Mouse (Mus musculus) adrenal gland, postnatal 14 days (tissue): ENCODE data around the gene Tmem233. TPM values are rescaled to one million over a fixed set of nuclear protein-coding genes. Genes with fewer than 3 reads are reported as not detected.
A peak's percentile ranks its signal among the peaks of the same experiment; 100 is the strongest.

Experiments used
- DNase-seq: peaks from one replicate; pipeline ENCODE4 v3.0.0; 2021; ENCODE audit warnings: mixed read lengths
- total RNA-seq: library from RNA; stranded (reverse); gene quantifications from 2 replicates; pipeline ENCODE4 v1.2.3, GENCODE M21; 2021

Gene Tmem233
- total RNA-seq, 1 experiment from 2014 or later = not detected

DNA sequence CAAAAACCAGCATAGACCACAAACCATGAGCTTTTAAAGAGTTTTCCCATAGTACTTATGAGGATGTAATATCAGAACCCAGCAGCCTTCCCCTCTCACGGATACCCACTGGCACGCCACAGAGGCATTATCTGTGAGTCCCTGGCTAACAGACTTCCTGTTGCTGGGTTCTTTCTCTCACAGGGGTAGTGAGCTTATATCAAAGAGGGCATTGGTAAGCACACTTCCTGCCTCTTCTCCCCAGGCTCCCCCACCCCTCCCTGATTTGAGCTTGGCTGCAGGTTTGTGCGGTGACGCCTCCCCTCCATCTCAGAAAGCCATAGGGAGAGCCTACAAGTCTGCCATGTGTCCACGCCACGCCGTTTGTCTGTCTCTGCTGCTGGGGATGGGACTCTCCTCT lies 54.0 kb downstream of the Tmem233 start:
- DNase-seq = no peak

DNA sequence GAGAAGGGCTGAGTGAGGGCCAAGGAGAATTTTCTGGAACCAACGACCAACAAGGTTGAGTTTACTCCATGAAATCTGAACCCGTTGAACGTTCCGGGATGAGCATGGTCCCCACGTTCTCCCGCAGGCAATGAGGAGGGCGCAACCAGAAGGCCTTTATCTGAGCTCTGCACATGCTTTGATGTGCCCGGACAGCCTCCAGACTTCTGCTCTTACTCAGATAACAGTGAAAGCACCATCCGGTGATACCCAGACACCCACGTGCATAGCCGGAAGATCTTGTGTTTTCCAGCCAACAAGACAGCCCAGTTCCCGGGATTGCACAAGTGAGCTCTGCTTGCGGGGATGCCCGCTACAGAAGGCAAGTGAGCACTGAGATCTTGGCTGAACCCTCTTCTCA lies 56.5 kb downstream of the Tmem233 start:
- no peak for DNase-seq

DNA sequence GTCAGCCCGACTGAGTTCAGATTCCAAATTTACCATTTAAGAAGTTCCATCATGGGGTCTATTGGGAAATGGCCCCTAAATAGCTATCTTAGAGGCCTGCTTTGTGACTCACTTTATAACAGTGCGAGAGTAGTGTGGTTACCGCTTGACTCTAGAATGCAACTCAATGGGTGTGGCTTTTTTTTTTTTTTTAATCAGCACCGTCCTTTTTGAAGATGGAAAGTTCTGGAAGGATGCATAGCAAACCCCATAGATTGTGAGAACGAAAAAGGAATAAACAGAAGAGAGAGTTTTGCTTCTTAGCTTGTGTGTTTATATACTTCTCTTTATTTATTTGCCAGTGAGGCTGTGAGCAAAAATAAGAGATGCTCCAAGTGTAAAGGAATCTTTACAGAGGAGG lies 56.9 kb downstream of the Tmem233 start:
- DNase-seq = no peak

DNA sequence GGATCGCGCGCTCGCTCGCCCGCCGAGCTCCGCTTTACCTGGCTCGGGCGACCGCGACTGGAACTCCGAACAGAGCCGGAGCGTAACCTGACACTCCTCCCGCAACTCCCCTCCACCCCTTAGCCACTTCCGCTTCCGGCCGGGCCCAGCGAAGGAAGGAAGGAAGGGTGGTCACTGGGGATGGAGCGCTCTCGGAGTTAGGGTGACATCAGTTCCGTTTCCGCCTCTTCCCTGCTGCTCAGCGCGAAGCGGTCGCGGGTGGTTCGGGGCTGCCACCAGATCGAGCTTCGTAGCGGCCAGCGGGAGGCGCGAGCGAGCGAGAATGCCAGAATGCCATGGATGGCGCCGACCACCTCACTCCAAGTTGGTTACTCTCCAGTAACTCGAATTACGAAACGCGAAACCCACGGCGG lies 58.7 kb downstream of the Tmem233 start, which contains the start of gene Prkab1:
Gene Prkab1 (minus strand): TSS at position 182 of the 413 bp plus-strand sequence.
- peak; percentile 97 for DNase-seq

DNA sequence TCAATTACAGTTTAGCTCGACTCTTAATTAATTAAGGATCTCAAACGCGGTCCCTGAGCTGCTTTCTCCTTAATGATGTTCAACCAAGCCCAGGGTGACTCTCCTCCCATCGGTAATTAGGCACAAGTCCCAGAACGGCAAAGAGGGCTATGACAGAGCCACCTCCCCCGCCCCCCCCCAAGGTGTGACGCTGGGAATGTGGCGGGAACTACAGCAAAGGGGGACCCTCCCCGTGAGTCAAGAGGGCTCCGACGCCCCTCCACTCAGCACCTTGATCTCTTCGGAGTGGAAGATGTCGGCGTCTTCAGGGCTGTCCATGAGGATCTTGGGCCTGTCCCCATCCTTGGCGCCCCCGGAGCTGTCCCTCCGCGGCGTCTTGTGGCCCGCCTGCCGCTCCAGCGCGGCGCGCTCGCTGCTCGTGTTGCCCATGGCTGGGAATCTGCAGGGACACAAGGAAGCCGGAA lies 59.2 kb downstream of the Tmem233 start:
- no peak for DNase-seq

DNA sequence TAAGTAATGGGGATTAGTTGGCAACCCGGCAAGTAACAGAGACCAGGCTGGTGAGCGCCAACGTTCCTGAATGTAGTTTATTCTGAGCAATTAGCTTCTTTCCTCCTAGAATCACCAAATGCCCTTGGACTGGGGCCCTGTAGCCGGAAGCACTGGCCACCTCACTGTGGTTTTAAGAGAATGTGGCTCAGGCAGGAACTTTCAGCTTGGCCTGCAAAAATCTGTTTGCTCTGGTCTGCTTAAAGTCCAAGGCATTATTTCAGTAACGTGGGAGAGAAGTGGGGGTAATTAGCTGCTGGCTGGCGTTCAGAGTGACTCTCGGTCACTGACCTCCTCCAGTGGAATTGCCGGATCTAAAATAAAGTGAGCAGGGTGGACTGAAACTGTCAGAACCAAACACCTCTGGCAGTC lies 59.8 kb downstream of the Tmem233 start:
- DNase-seq = peak; percentile 66

DNA sequence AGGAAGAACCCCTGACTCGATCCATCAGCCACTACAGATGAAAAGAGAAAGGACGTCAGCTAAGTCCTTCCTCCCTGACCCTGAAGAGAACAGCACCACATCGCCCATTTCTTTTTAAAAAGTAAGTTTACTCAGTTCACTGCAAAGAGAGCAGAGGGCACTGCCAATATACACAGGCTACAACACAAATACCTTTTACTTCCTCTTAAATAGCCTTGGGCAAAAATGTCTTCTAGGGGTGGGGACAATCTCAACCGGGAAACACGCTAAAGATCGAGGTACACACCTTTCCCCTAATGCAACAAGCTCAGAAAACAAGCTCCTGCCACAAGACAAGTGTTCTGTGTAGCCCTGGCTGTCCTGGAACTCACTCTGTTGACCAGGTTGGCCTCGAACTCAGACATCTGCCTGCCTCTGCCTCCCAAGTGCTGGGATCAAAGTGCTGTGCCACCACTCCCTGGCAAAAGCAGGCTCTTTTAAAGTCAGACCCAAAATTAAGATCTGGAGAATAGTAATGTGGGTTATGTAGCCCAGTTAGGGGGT lies 60.3 kb downstream of the Tmem233 start:
- DNase-seq = no peak

DNA sequence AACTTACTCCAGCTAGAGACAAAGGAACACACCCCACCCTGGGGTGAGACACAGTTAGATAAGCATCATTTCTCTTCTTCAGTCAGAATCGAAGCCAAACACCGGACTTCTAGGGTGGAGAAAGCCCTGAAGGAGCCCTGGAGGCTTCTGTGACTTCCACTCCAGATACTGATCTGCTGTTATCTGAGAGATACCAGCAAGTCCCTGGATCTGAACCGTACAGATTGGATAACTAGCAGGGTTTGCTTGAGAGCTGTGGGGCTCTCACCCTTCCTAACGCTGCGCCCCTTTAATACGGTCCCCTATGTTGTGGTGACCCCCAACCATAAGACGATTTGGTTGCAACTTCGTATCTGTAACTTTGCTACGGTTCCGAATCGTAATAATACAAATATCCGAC lies 60.9 kb downstream of the Tmem233 start:
- DNase-seq = no peak

DNA sequence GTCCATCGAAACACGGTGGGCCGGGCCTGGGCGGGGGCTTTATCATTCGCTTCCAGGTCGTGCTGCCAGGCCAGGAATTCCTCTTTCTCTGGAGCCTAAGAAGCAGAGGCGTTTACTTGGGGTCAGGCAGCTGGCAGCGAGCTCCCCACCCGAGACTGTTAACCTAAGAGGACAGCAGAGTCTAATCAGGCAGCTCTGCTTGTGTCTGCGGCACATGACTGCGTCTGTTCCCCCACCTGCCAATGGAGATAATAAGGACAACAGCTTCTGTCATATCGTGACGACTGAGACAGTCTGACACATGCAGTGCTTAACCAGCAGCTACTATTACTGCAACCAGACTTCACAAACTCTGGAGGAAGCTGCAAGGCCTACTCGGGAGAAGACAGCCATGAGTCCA lies 61.5 kb downstream of the Tmem233 start:
- no peak for DNase-seq

DNA sequence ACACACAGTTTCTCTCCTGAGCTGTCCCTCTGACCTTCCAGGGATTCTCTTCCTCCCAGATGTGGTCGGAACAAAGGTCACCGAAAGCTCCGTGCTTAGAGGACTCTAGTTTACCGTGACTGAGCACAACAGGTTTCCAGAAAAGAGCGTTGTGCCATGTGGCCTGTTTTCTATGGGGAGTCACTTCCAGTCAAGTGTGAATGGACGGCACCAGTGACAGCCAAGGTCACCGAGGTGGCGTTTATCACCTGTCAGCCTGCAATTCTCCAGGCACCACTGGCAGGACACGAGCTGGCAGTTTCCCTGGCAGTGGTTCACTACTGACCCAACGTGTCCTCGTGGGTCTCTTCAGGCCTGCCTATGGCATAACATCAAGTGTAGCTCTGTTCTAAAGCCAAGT lies 63.7 kb downstream of the Tmem233 start:
- DNase-seq = peak; percentile 71

DNA sequence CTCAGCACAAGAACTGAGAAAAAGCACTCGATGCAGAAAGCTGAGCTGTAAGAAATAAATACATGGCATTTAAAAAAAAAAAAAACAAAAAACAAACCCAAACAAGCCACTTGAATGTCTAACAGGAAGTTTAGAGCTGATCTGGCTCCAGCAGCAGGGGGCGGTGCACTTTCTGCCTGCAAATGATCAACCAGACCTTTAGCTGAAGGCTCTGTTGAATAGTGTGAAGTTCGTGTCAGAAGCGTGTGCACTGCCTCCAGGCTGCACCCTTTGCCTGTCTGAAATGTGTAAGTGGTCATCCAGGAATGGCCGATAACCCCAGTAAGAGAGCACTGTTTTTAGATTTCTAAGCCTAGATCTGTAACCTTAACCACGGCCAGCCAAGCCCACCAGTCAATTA lies 64.3 kb downstream of the Tmem233 start:
- DNase-seq = no peak

DNA sequence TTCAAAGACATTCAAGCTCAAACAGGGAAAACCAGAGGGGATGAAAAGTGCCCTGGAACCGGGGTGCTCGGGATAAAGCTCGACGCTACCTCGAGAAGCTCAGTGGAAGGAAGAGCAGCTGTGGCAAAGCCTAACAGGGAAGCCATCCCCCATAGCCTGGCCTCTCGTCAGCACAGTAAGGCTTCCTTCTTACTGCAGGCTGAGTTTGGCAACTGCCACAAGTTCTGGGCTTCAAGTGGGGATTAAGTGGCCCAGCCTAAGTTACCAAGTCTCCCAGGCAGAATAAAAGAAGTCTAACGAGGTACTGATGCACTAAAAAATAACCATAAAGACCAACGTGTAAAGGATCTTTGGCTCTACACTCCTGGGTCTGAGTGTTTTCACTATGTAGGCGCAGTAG lies 64.8 kb downstream of the Tmem233 start:
- DNase-seq = no peak

DNA sequence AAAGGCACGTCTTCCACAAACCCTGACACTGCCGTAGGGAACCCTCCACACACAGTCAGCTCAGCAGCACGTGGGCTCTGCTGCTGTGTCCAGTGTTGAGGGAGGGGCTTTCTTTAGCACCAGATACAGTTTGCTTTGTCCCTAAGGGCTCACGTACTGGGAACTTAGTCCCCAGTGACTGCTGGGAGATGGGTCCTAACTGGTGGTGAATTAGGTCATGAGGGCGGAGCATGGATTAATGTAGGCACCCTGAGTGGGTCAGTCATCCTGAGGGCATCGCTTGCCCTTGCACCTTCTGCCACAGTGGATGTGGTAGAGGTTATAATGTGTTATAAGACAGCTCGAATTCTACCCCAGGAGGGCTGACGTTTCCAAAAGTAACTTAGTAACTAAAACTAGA lies 65.7 kb downstream of the Tmem233 start:
- no peak for DNase-seq

DNA sequence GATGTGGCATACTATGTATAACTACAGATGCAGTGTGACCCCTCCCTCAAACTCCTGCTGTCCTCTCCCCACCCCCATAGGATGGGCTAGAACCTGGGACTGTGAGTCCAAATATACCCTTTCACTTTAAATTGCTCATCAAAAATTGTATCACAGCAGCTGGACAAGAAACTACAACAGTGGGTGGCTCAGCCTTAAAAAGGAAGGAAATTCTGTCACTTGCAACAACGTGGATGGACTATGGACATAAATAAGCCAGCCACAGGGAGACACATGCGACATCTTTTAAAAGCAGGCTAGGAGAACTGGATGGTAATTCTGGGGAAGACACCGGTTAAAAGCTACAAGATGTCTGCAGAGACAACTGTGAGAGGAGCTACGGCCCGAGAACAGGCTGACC lies 66.5 kb downstream of the Tmem233 start:
- DNase-seq = no peak

DNA sequence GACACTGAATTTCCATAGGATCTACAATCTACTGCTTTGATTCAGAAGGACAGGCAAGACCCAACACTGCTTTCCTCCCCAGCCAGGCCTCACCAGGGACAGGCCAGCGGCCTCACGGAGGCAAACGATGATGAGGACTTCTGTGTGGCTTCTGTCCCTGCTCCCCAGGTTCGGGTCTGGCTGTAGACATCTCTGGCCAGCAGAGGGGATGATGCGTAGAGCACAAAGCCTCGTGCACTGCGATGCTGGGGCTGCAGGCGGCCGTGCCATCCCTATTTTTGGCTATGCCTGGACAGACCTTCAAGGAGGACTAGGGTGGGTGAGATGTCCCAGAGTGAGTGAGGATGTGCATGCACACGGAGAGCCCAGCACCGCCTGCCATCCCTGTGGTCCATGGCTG lies 68.8 kb downstream of the Tmem233 start:
- DNase-seq = no peak

DNA sequence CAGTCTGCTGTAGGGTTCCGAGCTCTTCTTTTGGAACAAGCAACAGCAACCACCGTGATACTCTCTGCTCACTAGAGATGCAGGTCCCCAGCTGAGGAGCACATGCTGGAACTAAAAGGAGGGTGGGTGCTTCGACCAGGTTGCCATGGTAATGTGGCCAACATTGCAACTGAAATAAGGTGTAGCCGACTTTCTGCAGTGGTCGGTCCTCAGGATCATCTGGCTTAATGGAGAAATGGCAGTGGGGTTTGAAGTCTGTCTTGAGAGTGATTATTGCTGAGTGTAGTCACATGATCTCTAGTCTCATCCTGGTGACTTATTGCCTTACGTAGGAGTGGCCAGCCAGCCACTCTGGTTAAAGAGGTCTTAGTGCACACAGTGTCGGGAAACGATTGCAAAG lies 69.2 kb downstream of the Tmem233 start:
- DNase-seq = no peak

DNA sequence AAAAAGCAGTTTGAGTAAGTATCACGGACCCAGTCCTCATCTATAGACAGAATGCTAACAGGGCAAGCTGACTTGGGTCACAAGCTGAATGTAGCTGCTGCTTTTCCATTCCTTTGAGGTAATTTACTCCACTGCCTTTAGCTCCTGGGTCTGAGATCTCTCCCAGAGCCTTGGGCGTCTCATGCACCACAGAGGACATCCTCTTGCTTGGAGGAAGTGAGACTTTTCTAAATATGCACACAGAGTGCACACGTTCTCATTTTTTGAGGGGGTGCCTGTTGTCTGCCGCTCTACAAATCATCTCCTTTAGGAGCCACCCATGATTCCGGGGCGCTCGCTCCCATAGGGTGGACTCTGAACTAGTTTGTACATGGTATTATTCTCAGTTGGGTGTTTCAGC lies 70.5 kb downstream of the Tmem233 start:
- DNase-seq = no peak

DNA sequence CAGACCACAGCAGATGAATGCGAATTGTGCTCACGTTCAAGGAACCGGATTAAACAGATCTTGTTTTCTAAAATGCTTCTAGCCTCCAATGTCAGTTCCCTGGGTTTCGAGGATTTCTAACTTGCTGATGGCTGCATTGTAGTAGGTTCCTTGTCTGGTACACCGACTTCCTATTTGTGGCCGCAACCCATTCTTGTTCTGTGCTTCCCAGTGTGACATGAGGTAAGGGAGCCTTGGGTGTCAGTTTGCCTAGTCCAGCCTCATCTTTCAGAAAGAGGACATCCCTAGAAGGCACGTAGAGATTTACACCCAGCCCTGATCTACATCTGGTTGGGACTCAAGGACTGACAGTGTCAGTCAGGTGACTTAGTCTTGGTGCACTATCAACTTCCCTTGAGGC lies 71.3 kb downstream of the Tmem233 start:
- no peak for DNase-seq

DNA sequence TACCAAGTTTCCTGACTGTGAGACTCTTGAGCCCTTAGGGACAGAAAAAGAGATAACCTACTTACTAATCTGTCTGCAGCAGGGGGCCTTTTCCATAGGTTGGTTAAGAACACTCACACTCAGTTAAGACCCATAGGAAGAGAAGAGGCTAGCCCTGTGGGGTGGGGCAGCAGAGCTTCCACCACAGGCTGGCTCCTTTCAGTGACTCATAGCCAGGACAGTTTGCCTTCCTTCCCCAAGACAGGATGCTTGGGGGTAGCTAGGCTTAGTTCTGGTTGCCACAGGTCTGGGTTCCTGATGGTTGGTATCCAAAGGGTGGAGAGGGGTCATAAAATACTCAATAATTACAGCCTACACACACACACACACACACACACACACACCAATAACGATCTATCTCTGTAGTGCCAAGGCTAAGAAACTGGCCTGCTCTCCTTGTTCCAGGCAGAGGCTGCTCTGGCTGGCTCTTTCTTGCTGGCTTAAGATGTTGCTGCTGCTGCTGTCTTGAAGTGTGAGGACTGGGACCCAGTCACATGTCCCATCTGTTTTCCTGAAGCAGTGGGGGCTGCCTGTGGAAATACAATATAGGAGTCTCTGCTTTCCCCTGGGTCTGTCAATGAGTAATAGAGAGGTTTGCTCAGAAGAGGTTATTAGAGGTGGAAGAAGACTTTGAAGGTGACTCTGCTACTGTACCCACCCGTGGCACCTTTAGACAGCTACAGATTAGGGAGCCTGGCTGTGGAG lies 73.0 kb downstream of the Tmem233 start:
- DNase-seq = no peak

DNA sequence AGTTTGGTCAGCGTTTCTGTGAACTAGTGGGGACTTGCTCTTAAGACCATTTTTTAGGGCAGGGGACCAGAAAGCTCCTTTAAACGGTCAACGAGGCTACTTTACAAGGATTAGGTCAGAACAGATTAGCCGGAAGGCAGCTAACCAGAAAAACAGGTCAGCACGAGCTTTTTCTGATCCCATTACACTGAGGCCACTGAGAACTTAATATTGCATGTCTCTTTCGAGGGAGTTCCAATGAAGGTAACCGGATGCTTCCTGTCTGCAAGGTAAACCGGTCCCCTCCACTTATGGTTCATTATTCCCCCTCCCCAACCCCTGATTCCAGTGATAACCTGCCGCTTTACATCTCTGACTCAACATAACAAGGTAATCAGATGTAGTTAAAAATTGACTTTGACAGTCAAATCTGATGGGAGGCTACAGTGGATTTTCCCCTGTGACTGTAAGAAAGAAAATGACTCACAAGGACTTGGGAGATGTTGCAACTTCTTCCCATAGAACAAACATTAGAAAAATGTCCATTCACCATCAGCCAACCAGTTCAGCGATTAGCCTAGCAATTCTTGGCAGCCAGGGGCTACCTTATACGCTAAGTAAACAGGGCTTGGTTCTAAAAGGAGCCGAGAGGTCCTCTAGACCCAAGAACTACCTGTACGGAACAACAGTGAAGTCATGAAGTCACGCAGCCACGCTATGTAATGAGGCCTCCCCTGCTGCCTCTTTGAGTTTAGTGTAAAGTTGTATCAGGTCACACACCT lies 73.8 kb downstream of the Tmem233 start:
- no peak for DNase-seq

DNA sequence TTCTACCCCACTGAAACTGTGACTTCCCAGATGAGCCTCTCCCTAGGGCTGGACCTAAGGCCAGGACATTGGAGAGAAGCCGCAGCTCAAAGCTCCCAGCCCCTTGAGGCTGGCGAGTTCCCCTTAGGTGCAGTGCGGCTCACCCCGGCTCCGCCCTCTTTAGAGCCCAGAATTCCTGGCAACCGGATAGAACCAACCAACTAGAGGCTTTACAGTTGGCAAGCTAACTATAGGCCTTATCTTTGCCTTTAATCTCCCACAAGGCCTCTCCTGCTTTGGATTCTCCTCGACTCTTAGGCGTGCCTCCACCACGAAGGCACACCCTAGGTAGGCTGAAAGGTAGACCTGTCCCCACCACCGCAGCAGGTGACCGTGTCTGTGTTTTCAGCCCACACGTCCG lies 75.3 kb downstream of the Tmem233 start:
- no peak for DNase-seq

DNA sequence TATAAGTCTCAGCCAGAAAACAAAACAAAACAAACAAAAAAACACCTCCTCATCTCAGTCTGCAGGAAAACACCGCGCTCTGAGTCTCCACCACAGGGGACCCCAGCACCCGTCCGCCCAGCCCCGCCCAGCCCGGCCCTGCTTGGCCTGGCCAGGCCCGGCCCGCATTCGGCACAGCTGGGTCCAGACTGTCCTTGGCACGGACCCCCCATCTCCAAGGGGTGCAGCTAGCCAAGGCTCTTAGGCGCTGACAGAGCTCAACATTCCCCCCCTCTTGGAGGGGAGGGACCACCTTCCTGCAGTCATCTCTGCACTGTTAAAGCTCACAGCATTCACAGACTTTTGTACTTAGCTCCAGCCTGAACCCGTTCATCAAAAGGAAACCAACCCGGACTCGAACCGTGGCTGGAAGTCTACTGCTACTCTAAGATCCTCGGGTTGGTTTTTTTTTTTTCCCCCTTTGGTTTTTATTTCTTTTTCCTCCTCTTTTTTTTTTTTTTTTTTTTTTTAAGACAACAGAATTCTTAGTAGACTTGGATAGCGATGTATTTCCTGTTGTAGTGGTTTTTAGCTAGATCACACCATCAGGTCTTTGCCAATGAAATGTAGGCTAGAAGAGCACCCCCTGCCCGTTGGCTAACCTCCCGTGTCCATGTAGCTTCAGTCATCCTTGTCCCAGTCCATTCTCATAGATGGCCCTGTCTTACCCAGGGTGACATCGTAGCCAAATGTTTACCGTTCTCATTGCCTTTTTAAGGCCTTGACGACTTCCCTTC lies 76.5 kb downstream of the Tmem233 start:
- peak; percentile 59 for DNase-seq

DNA sequence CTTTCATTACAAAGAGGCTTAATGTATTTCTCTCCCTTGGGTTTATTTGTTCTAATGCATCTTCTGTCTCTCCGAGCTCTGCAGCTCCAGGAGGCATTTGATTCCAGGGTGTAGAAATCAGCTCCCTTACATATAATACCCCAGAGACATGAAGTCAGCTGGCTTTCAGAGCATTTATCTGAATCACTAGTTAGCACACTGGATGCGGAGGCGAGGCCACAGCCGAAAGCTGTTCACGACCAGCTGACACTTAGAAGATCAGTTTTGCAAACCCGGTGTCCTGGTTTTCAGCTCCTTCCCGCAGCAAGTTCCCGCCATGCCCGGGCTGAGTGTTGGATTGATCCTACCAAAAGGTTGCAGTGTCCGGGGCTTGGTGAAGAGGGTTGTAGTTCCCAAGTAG lies 78.8 kb downstream of the Tmem233 start:
- no peak for DNase-seq
